Mouse (Mus musculus): ENCODE data around the gene Atp5e.

DNA sequence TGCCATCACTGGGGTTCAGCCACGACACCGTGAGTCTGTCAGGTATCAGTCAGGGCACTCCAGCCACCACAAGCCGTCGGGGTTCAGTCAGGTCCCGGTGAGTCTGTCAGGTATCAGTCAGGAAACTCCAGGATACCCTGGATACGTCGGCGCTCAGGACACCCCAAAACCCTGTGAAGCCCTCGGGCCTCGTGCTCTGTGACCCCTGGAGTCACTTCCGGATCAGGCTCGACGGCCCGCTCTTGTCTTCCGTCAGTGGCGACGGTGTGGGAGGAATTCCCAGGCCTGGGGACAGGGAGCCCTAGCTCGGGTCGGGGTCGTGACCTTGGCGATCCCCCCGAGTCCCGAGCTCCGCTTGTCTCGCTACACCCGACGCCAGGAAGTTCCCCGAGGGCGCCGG is 8.5 kb upstream of the Atp5e start:
- TF ChIP-seq CTCF (conservative IDR thresholded peaks at IDR 0.05; ENCODE audit: insufficient read depth, insufficient read length, low read depth, low read length) (no peak), POLR2A (IDR thresholded peaks at IDR 0.05; ENCODE audit: low read depth, low read length) (no peak)

All from kidney, adult 2 months (tissue).